16 mouse cellular contexts compared by ENCODE assay signal in genomic region chr2:58599639-58600038, GRCm38 (mm10). TPM values are rescaled to one million over a fixed set of nuclear protein-coding genes. Genes with fewer than 3 reads are reported as not detected.
"Had no signal": no experiment of that assay in that cellular context is flagged by ENCODE, and none has a peak within 500 bp of the region (broad histone marks: within the 10 kb centered on the region; RNA-seq: fewer than 3 reads in every experiment).

No protein-coding gene starts in this region.

- H3K27me3 ChIP-seq: lung, embryonic 15.5 days; megakaryocyte, embryonic 14.5 days; midbrain, embryonic 13.5 days; midbrain, embryonic 15.5 days; neural tube, embryonic 12.5 days had no signal

- DNase-seq: lung, adult 2 months; lung, postnatal 14 days; lung, postnatal 36 days; right cerebral cortex, postnatal 14 days; thymus, adult 18-20 months; thymus, postnatal 14 days; thymus, postnatal 36 days had no signal

- ATAC-seq: lung, postnatal 0 days; midbrain, embryonic 13.5 days; midbrain, embryonic 15.5 days had no signal

- H3K36me3 ChIP-seq: lung, embryonic 15.5 days; midbrain, embryonic 13.5 days; midbrain, embryonic 15.5 days; neural tube, embryonic 12.5 days had no signal

- H3K27ac ChIP-seq: lung, embryonic 15.5 days; macrophage; midbrain, embryonic 13.5 days; midbrain, embryonic 15.5 days; neural tube, embryonic 12.5 days had no signal

- H3K4me1 ChIP-seq: megakaryocyte, embryonic 14.5 days; midbrain, embryonic 13.5 days; midbrain, embryonic 15.5 days; neural tube, embryonic 12.5 days had no signal

- H3K4me3 ChIP-seq: lung, embryonic 15.5 days; megakaryocyte, embryonic 14.5 days; midbrain, embryonic 13.5 days; midbrain, embryonic 15.5 days; neural tube, embryonic 12.5 days had no signal

- H3K9ac ChIP-seq: lung, embryonic 15.5 days; midbrain, embryonic 13.5 days; midbrain, embryonic 15.5 days; neural tube, embryonic 12.5 days had no signal

- H3K4me2 ChIP-seq: lung, embryonic 15.5 days; midbrain, embryonic 11.5 days; midbrain, embryonic 13.5 days; midbrain, embryonic 15.5 days; neural tube, embryonic 12.5 days had no signal

- H3K9me3 ChIP-seq: lung, embryonic 15.5 days; midbrain, embryonic 13.5 days; midbrain, embryonic 15.5 days; neural tube, embryonic 12.5 days had no signal

RNA-seq across cellular contexts. Expression of gene Upp2, which starts 32.5 kb away (rescaled TPM):
- total RNA-seq: neutrophil, adult 5-6 weeks had no signal

RNA-seq across cellular contexts. Expression of gene Acvr1, which starts 32.7 kb away (rescaled TPM):
- total RNA-seq: neutrophil, adult 5-6 weeks had no signal
